Mouse (Mus musculus): ENCODE results near the gene Macf1. TPM values are rescaled to one million over a fixed set of nuclear protein-coding genes. Genes with fewer than 3 reads are reported as not detected.

The Macf1 gene
- polyA plus RNA-seq, 1 experiment from 2014 or later, result 108 TPM

GRCm38 (mm10) chr4:123665681-123666278 lies 18.4 kb downstream of the Macf1 start:
- ATAC-seq (replicated peaks; ENCODE audit: insufficient number of reproducible peaks, low FRiP score, low TSS enrichment), result no peak
- H3K36me3 ChIP-seq (ENCODE audit: control insufficient read depth, insufficient read depth, low read length), result no peaks in the 10 kb centered on the region
- 36% methylated on average over 11 of the region's 11 CpGs for WGBS (ENCODE audit: insufficient replicate concordance)
- peaks cover 25% of the 10 kb centered on the region for H3K4me1 ChIP-seq (ENCODE audit: control insufficient read depth, insufficient read depth, low read length)
- H3K27ac ChIP-seq (ENCODE audit: low read depth, low read length), result peak overlapping the region; percentile 100
- H3K4me2 ChIP-seq, result peak overlapping the region; percentile 92
- H3K4me3 ChIP-seq (ENCODE audit: low read depth, low read length), result peak overlapping the region; percentile 96
- peak overlapping the region; percentile 99 for H3K9ac ChIP-seq (ENCODE audit: low read depth, low read length)
- no peaks in the 10 kb centered on the region for H3K9me3 ChIP-seq (replicated peaks; ENCODE audit: control insufficient read depth, low read length)
- H3K27me3 ChIP-seq (ENCODE audit: control insufficient read depth, insufficient read depth, low read length), result no peaks in the 10 kb centered on the region

- Histone ChIP-seq H3K36me3 (ENCODE audit: control insufficient read depth, insufficient read depth, low read length) (no peaks in the 10 kb centered on the region), H3K9me3 (replicated peaks; ENCODE audit: control insufficient read depth, low read length) (no peaks in the 10 kb centered on the region), H3K9ac (ENCODE audit: low read depth, low read length) (peak overlapping the region; percentile 99), H3K27ac (ENCODE audit: low read depth, low read length) (peak overlapping the region; percentile 100), H3K4me3 (ENCODE audit: low read depth, low read length) (peak overlapping the region; percentile 96), H3K27me3 (ENCODE audit: control insufficient read depth, insufficient read depth, low read length) (no peaks in the 10 kb centered on the region), H3K4me1 (ENCODE audit: control insufficient read depth, insufficient read depth, low read length) (peaks cover 25% of the 10 kb centered on the region), H3K4me2 (peak overlapping the region; percentile 92)
- under 1% methylated on average over 48 of the region's 58 CpGs for WGBS (ENCODE audit: insufficient replicate concordance)
- ATAC-seq (replicated peaks; ENCODE audit: insufficient number of reproducible peaks, low FRiP score, low TSS enrichment), result peak; percentile 6; the same call in 1 of the 2 replicates
Measured at GRCm38 (mm10) chr4:123664951-123665661, 19.1 kb downstream of the Macf1 start.

- H3K4me3 ChIP-seq (ENCODE audit: low read depth, low read length), result peak overlapping the region; percentile 96
- peak overlapping the region; percentile 92 for H3K4me2 ChIP-seq
- H3K27me3 ChIP-seq (ENCODE audit: control insufficient read depth, insufficient read depth, low read length), result no peaks in the 10 kb centered on the region
- H3K9me3 ChIP-seq (replicated peaks; ENCODE audit: control insufficient read depth, low read length), result no peaks in the 10 kb centered on the region
- H3K27ac ChIP-seq (ENCODE audit: low read depth, low read length), result peak overlapping the region; percentile 100
- no peaks in the 10 kb centered on the region for H3K36me3 ChIP-seq (ENCODE audit: control insufficient read depth, insufficient read depth, low read length)
- H3K9ac ChIP-seq (ENCODE audit: low read depth, low read length), result peak overlapping the region; percentile 99
- peaks cover 27% of the 10 kb centered on the region for H3K4me1 ChIP-seq (ENCODE audit: control insufficient read depth, insufficient read depth, low read length)
- WGBS (ENCODE audit: insufficient replicate concordance), result under 1% methylated on average over 71 of the region's 125 CpGs
- peak; percentile 86 for ATAC-seq (replicated peaks; ENCODE audit: insufficient number of reproducible peaks, low FRiP score, low TSS enrichment)
Measured at GRCm38 (mm10) chr4:123664021-123664950, 19.9 kb downstream of the Macf1 start.

GRCm38 (mm10) chr4:123663688-123663965 lies 20.5 kb downstream of the Macf1 start:
- no peaks in the 10 kb centered on the region for H3K27me3 ChIP-seq (ENCODE audit: control insufficient read depth, insufficient read depth, low read length)
- H3K27ac ChIP-seq (ENCODE audit: low read depth, low read length), result peak overlapping the region; percentile 100
- peak overlapping the region; percentile 92 for H3K4me2 ChIP-seq
- H3K4me3 ChIP-seq (ENCODE audit: low read depth, low read length), result peak overlapping the region; percentile 96
- peaks cover 32% of the 10 kb centered on the region for H3K4me1 ChIP-seq (ENCODE audit: control insufficient read depth, insufficient read depth, low read length)
- no peaks in the 10 kb centered on the region for H3K9me3 ChIP-seq (replicated peaks; ENCODE audit: control insufficient read depth, low read length)
- ATAC-seq (replicated peaks; ENCODE audit: insufficient number of reproducible peaks, low FRiP score, low TSS enrichment), result no peak
- H3K36me3 ChIP-seq (ENCODE audit: control insufficient read depth, insufficient read depth, low read length), result no peaks in the 10 kb centered on the region
- H3K9ac ChIP-seq (ENCODE audit: low read depth, low read length), result peak overlapping the region; percentile 99
- WGBS (ENCODE audit: insufficient replicate concordance), result under 1% methylated on average over 12 of the region's 12 CpGs

- peak overlapping the region; percentile 96 for H3K4me3 ChIP-seq (ENCODE audit: low read depth, low read length)
- ATAC-seq (replicated peaks; ENCODE audit: insufficient number of reproducible peaks, low FRiP score, low TSS enrichment), result no peak
- WGBS (ENCODE audit: insufficient replicate concordance), result 5% methylated on average over 15 of the region's 15 CpGs
- H3K27ac ChIP-seq (ENCODE audit: low read depth, low read length), result peak overlapping the region; percentile 100
- peak overlapping the region; percentile 92 for H3K4me2 ChIP-seq
- peaks cover 32% of the 10 kb centered on the region for H3K4me1 ChIP-seq (ENCODE audit: control insufficient read depth, insufficient read depth, low read length)
- no peaks in the 10 kb centered on the region for H3K9me3 ChIP-seq (replicated peaks; ENCODE audit: control insufficient read depth, low read length)
- H3K9ac ChIP-seq (ENCODE audit: low read depth, low read length), result peak overlapping the region; percentile 99
- no peaks in the 10 kb centered on the region for H3K27me3 ChIP-seq (ENCODE audit: control insufficient read depth, insufficient read depth, low read length)
- no peaks in the 10 kb centered on the region for H3K36me3 ChIP-seq (ENCODE audit: control insufficient read depth, insufficient read depth, low read length)
Measured at GRCm38 (mm10) chr4:123662914-123663687, 21.1 kb downstream of the Macf1 start.

GRCm38 (mm10) chr4:123658175-123658574 lies 26.0 kb downstream of the Macf1 start:
- Histone ChIP-seq H3K4me2 (no peak overlapping the region), H3K9ac (ENCODE audit: low read depth, low read length) (no peak overlapping the region), H3K27ac (ENCODE audit: low read depth, low read length) (no peak overlapping the region), H3K36me3 (ENCODE audit: control insufficient read depth, insufficient read depth, low read length) (no peaks in the 10 kb centered on the region), H3K4me1 (ENCODE audit: control insufficient read depth, insufficient read depth, low read length) (peaks cover 18% of the 10 kb centered on the region), H3K4me3 (ENCODE audit: low read depth, low read length) (no peak overlapping the region), H3K27me3 (ENCODE audit: control insufficient read depth, insufficient read depth, low read length) (no peaks in the 10 kb centered on the region), H3K9me3 (replicated peaks; ENCODE audit: control insufficient read depth, low read length) (no peaks in the 10 kb centered on the region)
- 84% methylated on average over 1 of the region's 1 CpGs for WGBS (ENCODE audit: insufficient replicate concordance)
- no peak for ATAC-seq (replicated peaks; ENCODE audit: insufficient number of reproducible peaks, low FRiP score, low TSS enrichment)

GRCm38 (mm10) chr4:123655245-123655644 lies 28.9 kb downstream of the Macf1 start:
- H3K4me3 ChIP-seq (ENCODE audit: low read depth, low read length), result no peak overlapping the region
- no peak for ATAC-seq (replicated peaks; ENCODE audit: insufficient number of reproducible peaks, low FRiP score, low TSS enrichment)
- 68% methylated on average over 5 of the region's 5 CpGs for WGBS (ENCODE audit: insufficient replicate concordance)
- H3K4me1 ChIP-seq (ENCODE audit: control insufficient read depth, insufficient read depth, low read length), result peaks cover 20% of the 10 kb centered on the region
- no peak overlapping the region for H3K9ac ChIP-seq (ENCODE audit: low read depth, low read length)
- no peaks in the 10 kb centered on the region for H3K9me3 ChIP-seq (replicated peaks; ENCODE audit: control insufficient read depth, low read length)
- H3K27me3 ChIP-seq (ENCODE audit: control insufficient read depth, insufficient read depth, low read length), result no peaks in the 10 kb centered on the region
- no peaks in the 10 kb centered on the region for H3K36me3 ChIP-seq (ENCODE audit: control insufficient read depth, insufficient read depth, low read length)
- H3K4me2 ChIP-seq, result no peak overlapping the region
- H3K27ac ChIP-seq (ENCODE audit: low read depth, low read length), result no peak overlapping the region

DNA sequence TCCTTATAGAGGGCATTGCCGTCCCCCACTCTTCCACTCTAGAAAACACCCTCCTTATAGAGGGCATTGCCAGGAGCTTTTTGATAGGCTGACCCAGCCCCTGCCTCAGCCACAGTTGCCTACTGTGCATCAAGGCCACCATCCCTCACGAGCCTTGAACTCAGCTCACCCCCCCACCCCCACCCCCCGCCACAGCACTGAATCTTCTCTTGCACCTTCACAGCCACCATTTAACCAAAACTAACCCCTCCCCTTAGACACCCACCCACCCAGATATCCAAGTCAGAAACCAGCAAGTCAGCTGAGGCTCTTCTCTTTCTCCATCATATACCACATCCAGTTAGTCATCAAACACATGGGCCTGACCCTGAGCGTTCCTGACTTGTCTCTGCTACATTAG lies 29.6 kb downstream of the Macf1 start:
- Histone ChIP-seq H3K9ac (ENCODE audit: low read depth, low read length) (no peak overlapping the region), H3K4me2 (no peak overlapping the region), H3K27me3 (ENCODE audit: control insufficient read depth, insufficient read depth, low read length) (no peaks in the 10 kb centered on the region), H3K4me3 (ENCODE audit: low read depth, low read length) (no peak overlapping the region), H3K9me3 (replicated peaks; ENCODE audit: control insufficient read depth, low read length) (no peaks in the 10 kb centered on the region), H3K36me3 (ENCODE audit: control insufficient read depth, insufficient read depth, low read length) (no peaks in the 10 kb centered on the region), H3K27ac (ENCODE audit: low read depth, low read length) (no peak overlapping the region), H3K4me1 (ENCODE audit: control insufficient read depth, insufficient read depth, low read length) (peaks cover 20% of the 10 kb centered on the region)
- ATAC-seq (replicated peaks; ENCODE audit: insufficient number of reproducible peaks, low FRiP score, low TSS enrichment), result no peak
- 89% methylated on average over 4 of the region's 4 CpGs for WGBS (ENCODE audit: insufficient replicate concordance)

Measured in heart, embryonic 11.5 days (tissue).